21 mouse cellular contexts compared by ENCODE assay signal in genomic region chr11:85213215-85213614, GRCm38 (mm10). TPM values are rescaled to one million over a fixed set of nuclear protein-coding genes. Genes with fewer than 3 reads are reported as not detected.
"Had no signal": no experiment of that assay in that cellular context is flagged by ENCODE, and none has a peak within 500 bp of the region (broad histone marks: within the 10 kb centered on the region; RNA-seq: fewer than 3 reads in every experiment).

No protein-coding gene starts in this region.

- H3K27me3 ChIP-seq: limb, embryonic 12.5 days; megakaryocyte, embryonic 14.5 days; midbrain, embryonic 13.5 days had no signal

- ATAC-seq: midbrain, embryonic 13.5 days had no signal

- H3K4me1 ChIP-seq: limb, embryonic 12.5 days; megakaryocyte, embryonic 14.5 days; midbrain, embryonic 13.5 days had no signal

- H3K9me3 ChIP-seq: limb, embryonic 12.5 days; megakaryocyte, embryonic 14.5 days; midbrain, embryonic 13.5 days had no signal

- H3K27ac ChIP-seq: layer of hippocampus, adult 2 months; limb, embryonic 12.5 days; macrophage; midbrain, embryonic 13.5 days had no signal

- DNase-seq: kidney, adult 18-20 months; kidney, postnatal 10 days; kidney, postnatal 4 days; lung, embryonic 14.5 days; lung, postnatal 10 days; right cerebral cortex, adult 18-20 months; right cerebral cortex, postnatal 25 days; thymus, adult 2 months; thymus, postnatal 25 days had no signal

- H3K4me3 ChIP-seq: layer of hippocampus, adult 2 months; limb, embryonic 12.5 days; megakaryocyte, embryonic 14.5 days; midbrain, embryonic 13.5 days had no signal

- H3K4me2 ChIP-seq: limb, embryonic 12.5 days; lung, embryonic 14.5 days; midbrain, embryonic 13.5 days had no signal

- H3K9ac ChIP-seq: limb, embryonic 12.5 days; lung, embryonic 14.5 days; midbrain, embryonic 13.5 days had no signal

RNA-seq across cellular contexts. Expression of gene 1700125H20Rik, which starts 43.0 kb away (rescaled TPM):
- total RNA-seq: left cerebral cortex, postnatal 36 days; liver, adult 2 months; midbrain, postnatal 0 days had no signal
- polyA plus RNA-seq: kidney, embryonic 14.5 days; liver, adult 2 months; macrophage; small intestine, adult 2 months; stomach, embryonic 16.5 days; thymus, adult 2 months; urinary bladder, adult 2 months had no signal
